Comparison of ENCODE assay signal across 38 mouse cellular contexts in genomic region chr3:116718951-116719350, GRCm38 (mm10). TPM values are rescaled to one million over a fixed set of nuclear protein-coding genes. Genes with fewer than 3 reads are reported as not detected.
"Had no signal": no experiment of that assay in that cellular context is flagged by ENCODE, and none has a peak within 500 bp of the region (broad histone marks: within the 10 kb centered on the region; RNA-seq: fewer than 3 reads in every experiment).

No protein-coding gene starts in this region.

- H3K36me3 ChIP-seq: heart, embryonic 13.5 days; heart, embryonic 15.5 days; hindbrain, embryonic 13.5 days; hindbrain, embryonic 15.5 days; kidney, embryonic 15.5 days; limb, embryonic 10.5 days; limb, embryonic 12.5 days; liver, embryonic 13.5 days; liver, embryonic 15.5 days had no signal

- H3K9ac ChIP-seq: heart, embryonic 13.5 days; heart, embryonic 15.5 days; hindbrain, embryonic 13.5 days; hindbrain, embryonic 15.5 days; kidney, embryonic 15.5 days; limb, embryonic 12.5 days; liver, embryonic 13.5 days; liver, embryonic 15.5 days had no signal

- ATAC-seq: hindbrain, postnatal 0 days; intestine, embryonic 16.5 days had no signal

- DNase-seq: gastrocnemius, postnatal 14 days; gastrocnemius, postnatal 36 days; heart, adult 18-20 months; heart, postnatal 14 days; heart, postnatal 36 days; kidney, adult 11 months; kidney, adult 2 months; kidney, adult 9 months; kidney, postnatal 14 days; kidney, postnatal 36 days; layer of hippocampus, adult 9-11 months; layer of hippocampus, postnatal 36 days; liver; liver, embryonic 13.5 days had no signal

- H3K4me1 ChIP-seq: heart, embryonic 15.5 days; hindbrain, embryonic 13.5 days; hindbrain, embryonic 15.5 days; kidney, embryonic 15.5 days; limb, embryonic 10.5 days; limb, embryonic 12.5 days; liver, embryonic 13.5 days; liver, embryonic 15.5 days had no signal

- H3K4me3 ChIP-seq: heart, embryonic 13.5 days; heart, embryonic 15.5 days; hindbrain, embryonic 13.5 days; hindbrain, embryonic 15.5 days; kidney, embryonic 15.5 days; limb, embryonic 10.5 days; limb, embryonic 12.5 days; liver, embryonic 13.5 days; liver, embryonic 15.5 days had no signal

- H3K27ac ChIP-seq: heart, embryonic 13.5 days; heart, embryonic 15.5 days; hindbrain, embryonic 13.5 days; hindbrain, embryonic 15.5 days; hindbrain, postnatal 0 days; kidney, embryonic 15.5 days; kidney, postnatal 0 days; limb, embryonic 10.5 days; limb, embryonic 12.5 days; liver, embryonic 13.5 days; liver, embryonic 15.5 days had no signal

- H3K27me3 ChIP-seq: heart, embryonic 13.5 days; heart, embryonic 15.5 days; hindbrain, embryonic 15.5 days; kidney, embryonic 15.5 days; limb, embryonic 12.5 days; liver, embryonic 13.5 days; liver, embryonic 15.5 days had no signal

RNA-seq across cellular contexts. Expression of gene Gm43191, which starts 37.9 kb away (rescaled TPM):
- total RNA-seq: gastrocnemius, adult 18-20 months; gastrocnemius, postnatal 14 days; gastrocnemius, postnatal 36 days; heart, adult 18-20 months; heart, postnatal 36 days; hematopoietic stem cell, adult 5-6 weeks; hindbrain, postnatal 0 days; layer of hippocampus, adult 18-20 months; layer of hippocampus, adult 8-10 months; left cerebral cortex, postnatal 14 days; left cerebral cortex, postnatal 36 days had no signal
- polyA plus RNA-seq: gonadal fat pad, adult 2 months; heart, embryonic 11.5 days; heart, embryonic 13.5 days; heart, embryonic 15.5 days; heart, postnatal 0 days; hindbrain, embryonic 11.5 days; hindbrain, embryonic 15.5 days; hindbrain, postnatal 0 days; intestine, embryonic 14.5 days; intestine, embryonic 16.5 days; kidney, adult 2 months; kidney, embryonic 15.5 days; kidney, postnatal 0 days; large intestine, adult 2 months; limb, embryonic 10.5 days; limb, embryonic 12.5 days; limb, embryonic 14.5 days; liver, embryonic 13.5 days; liver, embryonic 15.5 days had no signal
